Mouse (Mus musculus): ENCODE results near the gene Slc44a5. TPM values are rescaled to one million over a fixed set of nuclear protein-coding genes. Genes with fewer than 3 reads are reported as not detected.

Gene Slc44a5
- polyA plus RNA-seq, 1 experiment: 3.7 TPM

DNA sequence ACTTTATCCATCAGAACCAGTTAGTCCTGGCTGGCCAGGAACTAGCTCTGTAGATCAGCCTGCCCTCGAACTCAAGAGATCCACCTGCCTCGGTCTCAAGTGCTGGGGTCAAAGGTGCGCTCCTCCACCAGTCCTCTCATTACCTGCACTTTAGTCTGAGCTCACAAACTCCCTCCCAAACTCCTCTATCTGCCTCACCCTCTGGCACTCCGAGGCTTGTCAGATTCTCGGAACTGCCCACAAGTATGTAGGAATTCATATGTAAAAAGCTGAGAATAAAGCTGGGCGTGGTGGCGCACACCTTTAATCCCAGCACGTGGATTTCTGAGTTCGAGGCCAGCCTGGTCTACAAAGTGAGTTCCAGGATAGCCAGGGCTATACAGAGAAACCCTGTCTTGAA lies 32.8 kb upstream of the Slc44a5 start:
- H3K27me3 ChIP-seq (ENCODE audit: control insufficient read depth, insufficient read depth, low read length): no peaks in the 10 kb centered on the region
- no peaks in the 10 kb centered on the region for H3K36me3 ChIP-seq (ENCODE audit: control insufficient read depth, insufficient read depth, low read length)
- H3K4me3 ChIP-seq (ENCODE audit: control insufficient read depth, low read depth, low read length): no peak overlapping the region
- H3K4me1 ChIP-seq (ENCODE audit: control insufficient read depth, insufficient read depth, low read length): no peaks in the 10 kb centered on the region
- TF ChIP-seq CTCF (IDR thresholded peaks at IDR 0.05; ENCODE audit: control insufficient read depth, insufficient read depth, insufficient replicate concordance, low read depth, low read length) (no peak), POLR2A (IDR thresholded peaks at IDR 0.05; ENCODE audit: control insufficient read depth, low read depth, low read length) (no peak)
- H3K27ac ChIP-seq (ENCODE audit: control insufficient read depth, insufficient read depth, low read depth, low read length): no peak overlapping the region

- no peaks in the 10 kb centered on the region for H3K36me3 ChIP-seq (ENCODE audit: control insufficient read depth, insufficient read depth, low read length)
- H3K4me1 ChIP-seq (ENCODE audit: control insufficient read depth, insufficient read depth, low read length): no peaks in the 10 kb centered on the region
- no peaks in the 10 kb centered on the region for H3K27me3 ChIP-seq (ENCODE audit: control insufficient read depth, insufficient read depth, low read length)
- no peak overlapping the region for H3K4me3 ChIP-seq (ENCODE audit: control insufficient read depth, low read depth, low read length)
- TF ChIP-seq CTCF (IDR thresholded peaks at IDR 0.05; ENCODE audit: control insufficient read depth, insufficient read depth, insufficient replicate concordance, low read depth, low read length): no peak
- no peak for TF ChIP-seq POLR2A (IDR thresholded peaks at IDR 0.05; ENCODE audit: control insufficient read depth, low read depth, low read length)
- no peak overlapping the region for H3K27ac ChIP-seq (ENCODE audit: control insufficient read depth, insufficient read depth, low read depth, low read length)
Observed at GRCm38 (mm10) chr3:153941613-153942012, 31.6 kb upstream of the Slc44a5 start.

DNA sequence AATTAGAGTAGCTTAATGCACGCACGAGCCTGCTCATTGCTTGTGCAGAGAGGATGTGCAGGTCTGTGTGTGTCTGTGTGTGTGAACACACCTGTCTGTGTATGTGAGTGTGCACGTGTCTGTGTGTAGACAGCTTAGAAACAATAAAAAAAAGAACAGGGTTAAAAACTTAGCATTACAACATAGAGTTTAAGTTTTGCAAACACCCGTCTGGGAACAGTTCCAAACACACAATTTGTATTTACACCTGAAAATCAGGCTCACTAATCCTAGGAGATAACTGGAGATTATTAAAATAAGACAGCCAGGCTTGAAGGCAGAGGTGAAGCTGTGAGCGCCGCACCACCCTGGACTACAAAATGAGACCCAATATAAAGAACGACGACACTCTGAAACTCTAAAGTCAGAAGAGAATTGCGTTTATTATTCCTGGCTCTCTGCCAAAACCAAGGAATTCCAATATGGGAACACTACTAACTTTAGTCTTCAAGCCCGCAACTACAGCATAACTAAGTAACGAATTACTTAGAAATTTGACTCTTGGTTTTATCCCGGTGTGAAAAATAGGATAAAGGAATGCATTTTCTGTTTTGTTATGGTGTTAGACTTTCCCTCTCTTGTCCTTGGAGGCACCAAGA lies 30.1 kb upstream of the Slc44a5 start:
- Histone ChIP-seq H3K27me3 (ENCODE audit: control insufficient read depth, insufficient read depth, low read length) (no peaks in the 10 kb centered on the region), H3K36me3 (ENCODE audit: control insufficient read depth, insufficient read depth, low read length) (no peaks in the 10 kb centered on the region), H3K4me3 (ENCODE audit: control insufficient read depth, low read depth, low read length) (no peak overlapping the region), H3K4me1 (ENCODE audit: control insufficient read depth, insufficient read depth, low read length) (no peaks in the 10 kb centered on the region), H3K27ac (ENCODE audit: control insufficient read depth, insufficient read depth, low read depth, low read length) (no peak overlapping the region)
- TF ChIP-seq POLR2A (IDR thresholded peaks at IDR 0.05; ENCODE audit: control insufficient read depth, low read depth, low read length) (no peak), CTCF (IDR thresholded peaks at IDR 0.05; ENCODE audit: control insufficient read depth, insufficient read depth, insufficient replicate concordance, low read depth, low read length) (no peak)

DNA sequence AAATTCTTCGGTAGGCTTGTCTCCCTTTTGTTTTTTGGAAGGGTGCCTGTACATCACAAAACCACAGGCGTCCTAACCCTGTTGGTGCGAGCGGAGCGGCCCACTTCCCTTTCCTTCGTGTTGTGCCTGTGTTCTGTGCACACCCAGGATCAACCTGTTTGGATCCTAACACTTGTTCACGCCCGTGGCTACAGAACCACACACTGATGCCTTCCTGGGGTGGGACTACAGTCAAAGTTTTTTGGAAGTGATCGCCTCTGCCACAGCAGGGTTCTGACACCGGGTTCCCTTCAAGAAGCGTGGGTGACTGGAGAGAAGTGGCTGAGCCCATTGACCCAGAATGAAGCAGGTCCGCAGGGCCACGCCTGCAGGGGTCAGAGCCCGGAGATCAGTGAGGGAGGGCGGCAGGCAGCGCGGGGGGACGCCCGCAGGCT lies 29.3 kb upstream of the Slc44a5 start:
- TF ChIP-seq POLR2A (IDR thresholded peaks at IDR 0.05; ENCODE audit: control insufficient read depth, low read depth, low read length): no peak
- no peak for TF ChIP-seq CTCF (IDR thresholded peaks at IDR 0.05; ENCODE audit: control insufficient read depth, insufficient read depth, insufficient replicate concordance, low read depth, low read length)
- Histone ChIP-seq H3K4me3 (ENCODE audit: control insufficient read depth, low read depth, low read length) (peak overlapping the region; percentile 84), H3K36me3 (ENCODE audit: control insufficient read depth, insufficient read depth, low read length) (no peaks in the 10 kb centered on the region), H3K27me3 (ENCODE audit: control insufficient read depth, insufficient read depth, low read length) (no peaks in the 10 kb centered on the region), H3K4me1 (ENCODE audit: control insufficient read depth, insufficient read depth, low read length) (no peaks in the 10 kb centered on the region), H3K27ac (ENCODE audit: control insufficient read depth, insufficient read depth, low read depth, low read length) (peak overlapping the region; percentile 3; the same call in 1 of the 2 replicates)

DNA sequence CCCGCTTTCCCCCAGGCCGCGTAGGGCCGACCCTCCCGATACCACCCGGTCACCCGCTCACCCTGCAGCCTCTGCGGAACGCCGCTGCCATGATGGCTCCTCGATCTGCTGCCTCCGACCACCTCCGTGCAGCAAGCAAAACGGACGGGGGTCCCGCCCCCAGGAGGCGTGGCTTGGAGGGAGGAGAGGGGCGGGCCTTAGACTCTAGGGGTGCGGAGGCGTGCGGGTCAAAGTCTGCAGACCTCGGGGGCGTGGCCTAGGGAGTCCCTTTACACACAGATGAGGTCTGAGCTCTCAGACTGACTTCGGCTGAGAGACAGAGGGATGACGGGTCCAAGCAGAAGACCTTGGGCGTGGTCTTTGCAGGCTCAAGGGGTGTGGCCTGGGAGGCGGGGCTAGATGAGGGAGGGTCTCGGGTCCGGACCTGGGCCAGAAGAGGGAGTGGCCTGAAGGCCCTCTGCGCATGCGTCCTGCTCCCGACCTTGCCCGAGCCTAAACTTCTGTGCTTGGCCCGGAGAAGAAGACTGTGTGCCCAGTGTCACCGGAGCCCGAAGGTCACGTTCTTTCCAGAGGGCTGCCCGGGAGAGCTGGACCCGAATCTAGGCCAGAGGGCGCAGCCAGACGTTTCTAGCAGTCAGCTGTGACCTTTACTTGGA lies 28.8 kb upstream of the Slc44a5 start, which contains the start of gene Acadm:
Gene Acadm (minus strand): TSS at position 298 of the 656 bp plus-strand sequence.
- Histone ChIP-seq H3K27me3 (ENCODE audit: control insufficient read depth, insufficient read depth, low read length) (no peaks in the 10 kb centered on the region), H3K4me3 (ENCODE audit: control insufficient read depth, low read depth, low read length) (peak within 1 kb of the TSS; percentile 84), H3K36me3 (ENCODE audit: control insufficient read depth, insufficient read depth, low read length) (no peaks in the 10 kb centered on the region), H3K27ac (ENCODE audit: control insufficient read depth, insufficient read depth, low read depth, low read length) (peak within 1 kb of the TSS; percentile 12), H3K4me1 (ENCODE audit: control insufficient read depth, insufficient read depth, low read length) (no peaks in the 10 kb centered on the region)
- no peak for TF ChIP-seq CTCF (IDR thresholded peaks at IDR 0.05; ENCODE audit: control insufficient read depth, insufficient read depth, insufficient replicate concordance, low read depth, low read length)
- TF ChIP-seq POLR2A (IDR thresholded peaks at IDR 0.05; ENCODE audit: control insufficient read depth, low read depth, low read length): peak; percentile 80

GRCm38 (mm10) chr3:153947271-153947670 lies 26.0 kb upstream of the Slc44a5 start:
- Histone ChIP-seq H3K36me3 (ENCODE audit: control insufficient read depth, insufficient read depth, low read length) (no peaks in the 10 kb centered on the region), H3K4me1 (ENCODE audit: control insufficient read depth, insufficient read depth, low read length) (no peaks in the 10 kb centered on the region; the same call in 1 of the 2 replicates), H3K4me3 (ENCODE audit: control insufficient read depth, low read depth, low read length) (no peak overlapping the region), H3K27ac (ENCODE audit: control insufficient read depth, insufficient read depth, low read depth, low read length) (no peak overlapping the region), H3K27me3 (ENCODE audit: control insufficient read depth, insufficient read depth, low read length) (no peaks in the 10 kb centered on the region)
- no peak for TF ChIP-seq POLR2A (IDR thresholded peaks at IDR 0.05; ENCODE audit: control insufficient read depth, low read depth, low read length)
- TF ChIP-seq CTCF (IDR thresholded peaks at IDR 0.05; ENCODE audit: control insufficient read depth, insufficient read depth, insufficient replicate concordance, low read depth, low read length): no peak

GRCm38 (mm10) chr3:153948176-153948575 lies 25.1 kb upstream of the Slc44a5 start:
- H3K27ac ChIP-seq (ENCODE audit: control insufficient read depth, insufficient read depth, low read depth, low read length): peak overlapping the region; percentile 62; the same call in 1 of the 2 replicates
- no peak for TF ChIP-seq POLR2A (IDR thresholded peaks at IDR 0.05; ENCODE audit: control insufficient read depth, low read depth, low read length)
- TF ChIP-seq CTCF (IDR thresholded peaks at IDR 0.05; ENCODE audit: control insufficient read depth, insufficient read depth, insufficient replicate concordance, low read depth, low read length): no peak
- H3K4me1 ChIP-seq (ENCODE audit: control insufficient read depth, insufficient read depth, low read length): no peaks in the 10 kb centered on the region; the same call in 1 of the 2 replicates

More at GRCm38 (mm10) chr3:153948176-153948575, 25.1 kb upstream of the Slc44a5 start:
- no peak overlapping the region for H3K4me3 ChIP-seq (ENCODE audit: control insufficient read depth, low read depth, low read length)
- no peaks in the 10 kb centered on the region for H3K36me3 ChIP-seq (ENCODE audit: control insufficient read depth, insufficient read depth, low read length)
- no peaks in the 10 kb centered on the region for H3K27me3 ChIP-seq (ENCODE audit: control insufficient read depth, insufficient read depth, low read length)
